ENCODE assay signal across 19 mouse cellular contexts in the genomic region with DNA sequence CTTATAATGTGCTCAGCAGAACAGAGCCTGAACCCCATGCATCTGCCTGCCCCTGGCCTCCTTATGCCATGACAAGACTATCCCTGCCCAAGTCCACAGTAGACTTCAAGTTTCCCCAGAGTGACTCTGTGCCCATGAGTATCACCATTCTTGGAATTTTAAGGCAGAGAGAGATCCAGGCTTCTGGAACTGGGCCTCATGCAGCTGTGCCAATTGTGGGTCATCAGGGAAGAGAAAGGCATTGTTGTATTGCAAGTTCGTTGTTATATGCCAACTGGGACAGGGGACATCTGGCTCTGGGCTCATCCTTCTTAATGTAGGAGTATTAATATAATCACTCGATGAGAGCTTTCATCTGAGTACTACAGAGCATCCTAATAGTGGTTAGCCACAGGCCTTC.
"Had no signal": no experiment of that assay in that cellular context is flagged by ENCODE, and none has a peak within 500 bp of the region (broad histone marks: within the 10 kb centered on the region; RNA-seq: fewer than 3 reads in every experiment).

No protein-coding gene starts in this region.

- H3K36me3 ChIP-seq: midbrain, embryonic 10.5 days; midbrain, embryonic 12.5 days; neural tube, embryonic 13.5 days; neural tube, embryonic 15.5 days had no signal

- ATAC-seq: midbrain, embryonic 16.5 days had no signal

- H3K27ac ChIP-seq: midbrain, embryonic 10.5 days; midbrain, embryonic 12.5 days; neural tube, embryonic 13.5 days; neural tube, embryonic 15.5 days had no signal

- H3K9me3 ChIP-seq: midbrain, embryonic 10.5 days; midbrain, embryonic 12.5 days; neural tube, embryonic 13.5 days; neural tube, embryonic 15.5 days had no signal

- H3K9ac ChIP-seq: lung, embryonic 14.5 days; midbrain, embryonic 12.5 days; neural tube, embryonic 13.5 days; neural tube, embryonic 15.5 days had no signal

- DNase-seq: lung, adult 18-20 months; lung, postnatal 10 days; lung, postnatal 4 days; midbrain, embryonic 14.5 days; retina, postnatal 1 day; right cerebral cortex, adult 18-20 months; right cerebral cortex, postnatal 25 days; right cerebral cortex, postnatal 4 days; spleen, adult 18-20 months; thymus, adult 18-20 months; thymus, postnatal 25 days; thymus, postnatal 4 days had no signal

- H3K4me2 ChIP-seq: lung, embryonic 14.5 days; midbrain, embryonic 12.5 days; neural tube, embryonic 13.5 days; neural tube, embryonic 15.5 days had no signal

- H3K4me3 ChIP-seq: midbrain, embryonic 10.5 days; midbrain, embryonic 12.5 days; myocyte; neural tube, embryonic 13.5 days; neural tube, embryonic 15.5 days had no signal

- H3K27me3 ChIP-seq: midbrain, embryonic 12.5 days; neural tube, embryonic 13.5 days; neural tube, embryonic 15.5 days had no signal

- H3K4me1 ChIP-seq: midbrain, embryonic 10.5 days; midbrain, embryonic 12.5 days; neural tube, embryonic 15.5 days had no signal
